Mouse (Mus musculus) neutrophil, adult 5-6 weeks (primary cell): ENCODE results near the gene Pax8. TPM values are rescaled to one million over a fixed set of nuclear protein-coding genes. Genes with fewer than 3 reads are reported as not detected.

Experiments
- ATAC-seq: fragments of 151-379, 151-347 bp; 2 replicates; pipeline ENCODE4 v1.8.0; 2017; ENCODE audit warnings: mild to moderate bottlenecking, moderate TSS enrichment; ENCODE audit not compliant: insufficient number of reproducible peaks, poor library complexity, low FRiP score, severe bottlenecking; ENCODE audit errors: extremely low read depth
- total RNA-seq: library from RNA; stranded (forward); fragments of 200-1000 nt; gene quantifications from 2 replicates; pipeline ENCODE4 v1.2.3, GENCODE M21; 2017

The Pax8 gene
- total RNA-seq, 1 experiment from 2014 or later, result not detected

- ATAC-seq, result no peak
Observed at GRCm38 (mm10) chr2:24469102-24469501, 6.3 kb downstream of the Pax8 start.

- no peak for ATAC-seq
Observed at GRCm38 (mm10) chr2:24468430-24468829, 7.0 kb downstream of the Pax8 start.

GRCm38 (mm10) chr2:24467156-24467555 lies 8.2 kb downstream of the Pax8 start:
- no peak for ATAC-seq

GRCm38 (mm10) chr2:24460808-24461127 lies 14.6 kb downstream of the Pax8 start:
- no peak for ATAC-seq

- ATAC-seq, result no peak
Observed at GRCm38 (mm10) chr2:24460112-24460807, 15.1 kb downstream of the Pax8 start.

- no peak for ATAC-seq
Observed at GRCm38 (mm10) chr2:24456841-24457240, 18.6 kb downstream of the Pax8 start.

- ATAC-seq, result no peak
Observed at GRCm38 (mm10) chr2:24455057-24455855, 20.1 kb downstream of the Pax8 start.

GRCm38 (mm10) chr2:24454429-24455011 lies 20.9 kb downstream of the Pax8 start:
- ATAC-seq, result no peak

GRCm38 (mm10) chr2:24453206-24453605 lies 22.2 kb downstream of the Pax8 start:
- ATAC-seq, result no peak

GRCm38 (mm10) chr2:24449111-24449510 lies 26.3 kb downstream of the Pax8 start:
- no peak for ATAC-seq

GRCm38 (mm10) chr2:24443256-24443790 lies 32.1 kb downstream of the Pax8 start:
- ATAC-seq, result no peak

GRCm38 (mm10) chr2:24442303-24442925 lies 33.0 kb downstream of the Pax8 start:
- ATAC-seq, result no peak

- ATAC-seq, result no peak
Observed at GRCm38 (mm10) chr2:24441899-24442298, 33.5 kb downstream of the Pax8 start.

GRCm38 (mm10) chr2:24440056-24440455 lies 35.3 kb downstream of the Pax8 start:
- ATAC-seq, result no peak

- ATAC-seq, result no peak
Observed at GRCm38 (mm10) chr2:24435699-24436098, 39.7 kb downstream of the Pax8 start.

GRCm38 (mm10) chr2:24434670-24435069 lies 40.7 kb downstream of the Pax8 start:
- no peak for ATAC-seq

- no peak for ATAC-seq
Observed at GRCm38 (mm10) chr2:24429806-24430205, 45.6 kb downstream of the Pax8 start.

GRCm38 (mm10) chr2:24427866-24428675 lies 47.3 kb downstream of the Pax8 start:
- ATAC-seq, result no peak

- ATAC-seq, result no peak
Observed at GRCm38 (mm10) chr2:24425630-24426029, 49.8 kb downstream of the Pax8 start.
